Mouse (Mus musculus) CD8-positive naive resting alpha-beta T cell, adult 2 months (primary cell): Measurements from ENCODE around the gene Ifnar2.
"Not testable (repeated sequence)": the region's sequence is repeated elsewhere in the genome, so short reads cannot be mapped to it uniquely, and the experiment has no call there.

Experiments used
- DNase-seq, 2 experiments: peaks; one replicate each; pipeline ENCODE4 v3.0.0; 2022; ENCODE audit warnings: low read depth in 2 of 2, low spot score in 2 of 2

The Ifnar2 gene

DNA sequence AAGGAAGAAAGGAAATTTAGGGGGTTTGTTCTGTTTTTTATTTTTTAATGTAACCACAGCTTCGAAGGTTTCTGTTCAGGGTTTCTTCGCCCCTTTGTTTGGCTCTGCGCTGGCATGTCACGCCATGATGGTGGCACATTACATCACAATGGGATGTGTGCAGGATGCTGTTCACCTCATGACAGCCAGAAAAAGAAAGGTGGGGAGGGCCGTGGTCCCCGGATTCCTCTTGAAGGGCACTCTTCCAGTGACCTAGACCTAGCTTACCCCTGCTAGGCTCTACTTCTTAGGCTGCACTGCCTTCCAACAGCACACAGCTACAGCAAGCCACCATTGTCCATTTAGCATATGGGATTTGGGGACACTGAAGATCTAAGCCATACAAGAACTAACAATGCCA is 53.2 kb downstream of the Ifnar2 start:
- no peak for DNase-seq

DNA sequence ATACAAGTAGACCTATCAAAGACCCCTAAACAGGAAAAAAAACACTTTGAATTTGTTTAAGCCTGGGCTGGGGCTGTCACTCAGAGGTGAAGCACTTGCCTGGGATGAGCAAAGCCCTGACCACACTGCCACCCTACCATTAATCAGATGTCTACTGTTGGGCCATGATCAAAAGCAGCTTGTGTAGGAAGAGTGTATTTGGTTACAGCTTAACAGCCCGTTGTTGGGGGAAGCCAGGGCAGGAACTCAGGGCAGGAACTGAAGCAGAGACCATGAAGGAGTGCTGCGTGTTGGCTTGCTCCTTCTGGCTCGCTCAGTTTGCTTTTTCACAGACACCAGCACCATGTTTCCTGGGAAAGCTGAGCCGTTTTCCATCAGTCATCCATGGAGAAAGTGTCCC is 54.0 kb downstream of the Ifnar2 start:
- no peak for DNase-seq

DNA sequence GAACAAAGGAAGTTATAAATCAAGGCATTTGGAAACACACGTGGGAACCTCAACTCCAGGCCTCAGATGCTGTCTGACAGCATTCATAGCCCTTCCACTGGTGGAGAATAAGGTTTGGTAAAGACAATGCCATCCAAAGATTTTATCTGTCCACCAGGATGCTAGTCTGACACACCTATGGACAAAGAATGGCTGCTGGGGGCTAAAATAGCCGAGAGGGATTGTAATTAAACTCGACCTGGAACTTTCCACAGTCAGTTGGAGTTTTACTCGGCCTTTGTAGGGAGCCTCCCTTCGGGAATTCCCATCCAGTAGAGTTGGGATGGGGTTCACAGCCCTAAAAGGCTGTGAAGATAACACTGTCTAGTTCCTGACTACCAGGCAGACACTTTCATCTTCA is 54.9 kb downstream of the Ifnar2 start:
- DNase-seq: no peak

DNA sequence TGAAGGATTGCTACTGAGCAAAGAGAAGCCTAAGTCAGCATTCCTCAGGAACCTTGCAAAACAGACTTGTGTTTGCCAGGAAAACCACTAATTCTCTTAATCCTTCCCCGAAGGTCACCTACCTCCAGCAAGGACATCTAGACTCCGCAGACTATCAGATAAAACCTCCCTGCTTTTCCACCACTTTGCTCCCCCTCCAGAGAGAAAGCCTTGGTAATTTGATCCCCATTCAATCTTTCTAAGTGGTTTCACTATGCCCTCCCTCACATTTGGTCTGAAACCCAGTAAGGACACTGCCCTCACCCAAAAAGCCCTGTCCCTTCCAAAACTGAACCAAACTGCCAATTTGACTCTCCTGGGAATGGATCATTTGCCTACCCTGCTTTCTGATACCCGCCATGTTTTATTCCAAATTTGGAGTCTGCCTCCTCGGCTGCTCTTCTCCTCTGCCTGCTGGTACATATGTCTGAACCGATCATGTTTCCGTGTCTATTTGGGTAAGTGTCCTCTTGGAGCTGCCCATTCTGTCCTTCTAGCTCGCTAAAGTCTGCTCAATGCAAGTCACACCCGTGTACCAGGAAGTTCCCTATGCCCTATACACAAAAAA is 55.8 kb downstream of the Ifnar2 start:
- no peak for DNase-seq

DNA sequence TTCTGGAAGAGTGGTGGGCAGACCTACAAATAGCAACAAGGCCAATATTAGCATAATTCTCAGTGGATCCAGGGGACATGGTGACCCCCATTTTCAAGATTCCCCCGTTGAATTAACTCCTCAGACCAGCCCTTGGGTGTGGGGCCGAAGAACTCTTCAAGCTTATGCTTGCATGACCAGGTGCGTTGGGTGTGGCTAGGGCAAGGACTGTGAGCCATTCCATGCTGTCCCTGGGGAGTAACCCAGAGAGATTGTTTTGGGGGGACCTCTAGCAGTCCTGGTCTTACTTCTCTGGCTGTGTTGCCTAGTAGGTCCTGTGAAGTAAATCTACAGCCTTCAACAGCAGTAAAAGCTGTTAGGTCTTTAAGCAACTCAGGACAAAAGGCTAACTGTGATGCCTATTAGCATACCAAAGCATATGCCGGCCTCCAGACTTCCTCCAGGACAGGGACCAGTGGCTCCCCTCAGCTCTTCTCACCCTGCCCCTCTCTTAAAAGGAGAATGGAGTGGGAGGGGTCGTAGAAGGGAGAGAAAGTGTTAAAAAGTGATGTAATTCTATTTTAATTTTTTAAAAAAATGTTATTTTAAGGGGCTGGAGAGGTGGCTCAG is 60.2 kb downstream of the Ifnar2 start:
- DNase-seq: no peak

DNA sequence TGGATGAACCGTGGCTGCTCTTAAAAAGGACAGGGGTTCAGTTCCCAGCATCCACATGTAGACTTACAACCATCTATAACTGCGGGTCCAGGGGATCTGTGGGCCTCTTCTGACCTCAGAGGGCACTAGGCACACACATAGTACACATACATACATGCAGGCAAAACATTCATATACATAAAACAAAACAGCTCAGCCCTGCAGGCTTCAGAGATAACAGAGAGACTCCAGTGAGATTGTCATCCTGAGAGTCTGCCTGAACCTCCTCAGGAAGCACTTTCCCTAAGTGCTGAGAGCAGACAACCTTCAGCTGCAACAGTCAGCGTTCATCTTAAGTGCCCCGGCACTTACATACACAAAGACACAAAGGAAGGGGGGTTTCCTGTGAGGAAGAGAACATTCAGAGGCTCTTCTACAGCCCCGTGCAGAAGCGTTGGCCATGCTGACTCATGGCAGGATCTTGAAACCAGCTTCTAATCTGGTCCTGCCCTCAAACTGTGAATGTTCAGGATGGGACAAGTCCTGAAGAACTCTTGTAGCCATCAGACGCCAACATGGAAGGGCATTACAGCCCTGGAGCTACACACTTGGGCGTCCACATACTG is 60.8 kb downstream of the Ifnar2 start:
- peak in 1 of 2 experiments; percentile 28 for DNase-seq

DNA sequence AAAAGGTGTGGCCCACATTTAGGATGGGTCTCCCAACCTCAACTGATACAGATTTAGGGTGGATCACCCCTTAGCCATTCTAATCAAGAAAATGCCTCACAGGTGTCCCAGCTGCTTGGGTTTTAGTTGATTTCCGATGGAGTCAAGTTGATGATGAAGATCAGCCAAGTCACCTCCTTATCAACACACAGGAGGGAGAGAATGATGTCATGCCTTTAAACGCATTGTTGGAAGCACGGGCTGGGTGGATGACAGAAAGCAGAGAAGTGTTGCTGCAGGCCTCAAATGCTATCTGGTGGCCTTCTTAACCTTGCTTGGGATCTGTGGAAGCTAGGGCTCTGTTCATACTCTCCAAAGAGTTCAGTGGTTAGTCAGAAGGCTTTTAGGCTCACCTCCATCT is 61.5 kb downstream of the Ifnar2 start:
- DNase-seq: no peak

DNA sequence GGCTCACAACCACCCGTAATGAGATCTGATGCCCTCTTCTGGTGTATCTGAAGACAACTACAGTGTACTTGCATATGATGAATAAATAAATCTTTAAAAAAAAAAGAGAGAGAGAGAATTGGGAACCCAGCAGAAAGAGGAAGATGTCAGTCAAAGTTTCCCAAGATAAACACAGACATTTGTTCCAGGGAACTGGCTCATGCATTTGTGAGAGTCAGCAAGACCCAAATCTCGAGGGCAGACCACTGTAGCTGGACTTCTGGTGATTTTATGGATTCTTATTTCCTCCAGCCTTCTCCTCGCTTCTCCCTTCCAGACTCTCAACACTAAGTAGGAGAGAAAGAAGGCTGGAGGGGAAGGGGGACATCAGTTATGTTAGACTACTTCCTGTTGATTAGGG is 65.5 kb downstream of the Ifnar2 start:
- no peak for DNase-seq

DNA sequence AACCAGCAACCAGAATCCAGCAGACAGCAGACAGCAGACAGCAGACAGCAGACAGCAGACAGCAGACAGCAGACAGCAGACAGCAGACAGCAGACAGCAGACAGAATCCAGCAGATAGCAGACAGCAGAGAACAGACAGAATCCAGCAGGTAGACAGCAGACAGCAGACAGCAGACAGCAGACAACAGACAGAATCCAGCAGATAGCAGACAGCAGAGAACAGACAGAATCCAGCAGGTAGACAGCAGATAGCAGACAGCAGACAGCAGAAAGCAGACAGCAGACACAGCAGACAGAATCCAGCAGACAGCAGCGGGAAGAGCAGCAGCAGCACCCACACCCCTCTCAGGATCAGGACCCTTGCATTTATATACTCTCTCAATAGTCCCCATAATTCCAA is 66.0 kb downstream of the Ifnar2 start:
- DNase-seq: not testable (repeated sequence)

DNA sequence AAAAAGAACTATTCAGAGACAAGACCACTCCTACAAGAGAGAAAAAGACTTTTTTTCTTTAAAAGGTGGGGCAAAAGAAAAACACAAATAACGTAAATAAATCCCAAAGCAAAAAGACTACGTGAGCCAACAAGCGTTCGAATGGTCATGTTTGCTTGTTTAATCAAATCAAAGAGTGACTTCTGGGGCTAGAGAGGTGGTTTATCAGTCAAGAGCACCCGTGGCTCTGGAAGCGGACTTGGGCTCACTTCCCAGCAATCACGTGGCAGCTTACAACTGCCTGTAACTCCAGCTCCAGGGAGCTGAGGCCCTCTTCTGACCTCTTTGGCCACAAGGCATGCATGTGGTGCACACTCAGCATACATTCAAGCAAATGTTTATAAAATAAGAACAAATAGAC is 68.8 kb downstream of the Ifnar2 start:
- no peak for DNase-seq

DNA sequence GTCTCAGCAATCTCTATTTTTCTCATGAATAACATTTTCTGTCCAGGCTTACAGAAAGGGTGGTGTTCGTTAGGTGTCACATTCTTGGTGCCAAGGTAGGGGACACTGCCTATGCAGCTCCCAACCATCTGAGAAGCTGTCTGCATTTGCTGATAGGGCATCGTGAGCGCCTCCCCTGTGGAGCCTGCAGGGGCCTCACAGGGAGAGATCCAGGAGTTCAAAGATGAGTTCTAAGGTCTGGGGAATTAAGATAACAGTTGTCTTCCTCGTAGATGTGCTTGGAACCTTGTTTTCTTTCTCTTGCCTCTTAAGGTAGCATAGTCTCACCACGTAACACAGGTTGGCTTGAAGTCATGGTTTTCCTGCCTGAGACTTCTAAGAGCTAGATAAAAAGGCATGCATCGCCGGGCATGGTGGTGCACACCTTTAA is 69.2 kb downstream of the Ifnar2 start:
- peak in 1 of 2 experiments; percentile 24 for DNase-seq

DNA sequence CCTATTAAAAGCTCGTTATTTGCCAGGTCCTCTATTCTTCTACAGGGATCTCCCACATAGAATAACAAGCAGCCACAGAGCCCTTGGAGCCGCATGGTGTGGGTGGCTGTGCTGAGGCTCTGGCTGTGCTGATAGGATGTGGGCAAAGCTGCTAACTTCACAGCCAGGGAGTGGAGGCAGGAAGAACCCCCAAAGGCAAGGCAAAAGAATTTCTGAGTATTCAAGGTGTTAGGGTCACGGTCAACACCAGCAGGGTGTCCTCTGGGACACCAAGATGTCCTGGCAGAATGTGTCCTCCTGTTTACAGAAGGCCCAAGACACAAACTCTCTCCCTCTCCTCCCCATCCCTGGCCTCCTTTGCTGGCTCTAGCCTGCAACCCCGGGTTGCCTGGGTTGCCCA is 69.9 kb downstream of the Ifnar2 start:
- peak; percentile 51 to 60 for DNase-seq

DNA sequence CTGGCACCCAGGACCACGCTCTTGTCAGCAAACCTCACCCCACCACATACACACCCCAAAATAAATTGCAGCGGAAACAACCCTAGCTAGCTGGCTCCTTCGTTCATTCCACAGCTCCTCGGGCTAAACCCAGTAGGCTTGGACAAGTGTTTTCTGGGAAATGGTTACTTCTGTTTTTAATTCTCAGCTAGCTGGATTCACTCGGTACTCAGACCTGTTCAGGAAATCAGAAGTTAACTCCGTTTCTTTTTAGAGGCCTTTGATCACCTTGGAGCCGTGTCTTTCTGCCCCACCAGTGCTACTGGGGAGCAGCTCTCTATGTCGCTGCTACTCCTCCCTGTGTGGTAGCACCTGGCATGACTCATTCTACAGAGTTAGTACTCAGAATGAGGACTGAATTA is 70.6 kb downstream of the Ifnar2 start:
- DNase-seq: peak in 1 of 2 experiments; percentile 50

DNA sequence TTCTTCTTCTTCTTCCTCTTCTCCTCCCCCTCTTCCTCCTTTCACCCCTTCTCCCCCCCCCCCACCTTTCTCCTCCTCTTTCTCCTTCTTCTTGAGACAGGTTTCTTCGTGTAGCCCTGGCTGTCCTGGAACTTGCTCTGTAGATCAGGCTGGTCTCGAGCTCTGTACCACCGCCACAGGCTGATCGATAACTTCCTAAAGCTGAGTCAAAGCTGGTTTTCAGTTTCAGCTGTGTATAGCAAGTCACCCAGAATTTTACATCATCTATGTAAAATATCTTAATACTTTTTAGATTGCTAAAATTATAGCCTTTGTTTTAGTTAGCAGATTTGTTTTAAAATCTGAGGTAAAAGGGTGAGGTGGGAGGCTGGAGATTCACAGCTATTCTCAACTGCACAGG is 72.3 kb downstream of the Ifnar2 start:
- no peak for DNase-seq

DNA sequence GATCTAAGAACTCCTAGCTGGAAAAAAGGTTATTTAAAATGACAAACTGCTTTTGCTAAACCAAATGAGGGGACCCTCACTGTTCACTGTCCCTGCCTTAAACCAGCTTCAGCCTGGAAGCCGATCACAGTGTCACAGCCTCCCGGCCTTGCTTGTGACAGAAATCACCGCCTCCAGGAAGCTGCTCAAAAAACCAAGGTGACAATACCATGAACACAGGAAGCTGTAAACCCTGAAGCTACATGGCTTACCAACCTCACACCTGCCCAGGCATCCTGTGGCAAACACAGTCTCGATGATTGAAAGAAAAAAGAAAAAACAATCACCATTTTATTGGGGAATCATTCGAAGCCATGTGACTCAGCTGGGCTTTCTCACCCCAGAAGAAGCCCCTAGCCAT is 73.0 kb downstream of the Ifnar2 start:
- DNase-seq: peak; percentile 59 to 72

DNA sequence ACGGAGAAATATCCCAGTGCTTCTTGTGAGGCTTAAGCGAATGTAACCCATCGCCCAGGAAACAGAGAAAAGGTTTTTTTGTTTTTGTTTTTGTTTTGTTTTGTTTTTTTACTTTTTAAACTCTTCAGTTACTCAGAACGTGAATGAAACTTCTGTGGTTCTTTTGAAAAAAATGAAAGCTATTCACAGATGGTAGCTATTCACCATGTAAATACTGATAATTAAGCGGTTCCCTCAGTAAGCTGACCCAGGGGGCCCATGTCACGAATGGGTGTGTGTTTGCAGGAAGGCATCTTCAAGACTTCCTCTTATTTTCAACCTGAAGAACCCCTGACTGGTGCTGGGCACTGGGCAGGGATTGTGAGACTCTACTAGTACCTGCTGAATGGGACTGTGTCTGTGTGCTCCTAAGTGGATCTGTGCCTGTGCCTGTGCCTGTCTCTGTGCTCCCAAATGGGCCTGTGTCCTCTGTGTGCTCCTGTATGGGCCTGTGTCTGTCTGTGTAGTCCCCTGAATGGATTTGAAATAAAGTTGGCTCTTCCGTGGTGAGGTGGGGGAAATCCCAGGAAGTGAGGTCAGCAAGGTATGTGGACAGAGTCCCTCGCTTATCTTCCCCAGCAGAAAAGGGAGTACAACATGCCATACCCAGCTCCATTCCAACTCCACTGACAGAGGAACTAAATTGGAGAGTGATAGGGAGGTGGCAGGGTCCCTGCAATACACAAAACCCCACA is 74.4 kb downstream of the Ifnar2 start:
- DNase-seq: no peak

DNA sequence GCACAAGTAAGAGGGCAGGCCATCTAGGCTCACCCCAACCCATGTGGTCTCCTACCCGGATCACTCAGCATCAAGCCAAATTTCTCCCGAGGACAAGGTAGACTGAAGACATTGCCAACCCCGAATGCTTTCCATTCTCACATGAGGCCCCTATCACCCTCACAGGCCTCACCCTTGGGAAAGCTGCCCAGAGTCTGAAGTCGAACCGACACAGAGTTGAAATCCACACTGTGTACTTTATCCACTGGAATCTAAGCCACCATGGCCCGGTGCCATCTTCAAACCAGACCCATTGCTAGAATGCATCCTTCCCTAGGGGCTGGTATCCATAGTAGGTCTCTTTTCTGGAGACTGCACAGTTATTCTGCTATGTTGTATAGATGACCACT is 74.9 kb downstream of the Ifnar2 start:
- no peak for DNase-seq

DNA sequence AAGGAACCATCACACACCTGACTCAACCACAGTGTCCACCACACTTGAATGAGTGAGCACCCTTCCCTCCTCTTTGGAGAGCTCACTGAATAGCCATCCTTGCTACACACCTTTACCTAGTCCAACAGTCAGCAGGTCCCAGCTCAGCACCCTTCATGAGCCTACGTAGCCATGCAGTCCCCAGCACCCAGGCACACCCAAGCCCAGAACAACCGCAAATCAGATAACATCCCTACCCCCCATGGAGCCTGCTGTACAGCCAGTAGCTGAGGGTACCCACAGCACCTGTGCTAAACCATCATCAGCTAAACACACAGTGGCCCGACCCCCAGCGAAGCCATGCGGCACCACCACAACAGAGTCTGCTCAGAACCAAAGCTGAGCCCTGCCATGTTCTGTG is 75.5 kb downstream of the Ifnar2 start:
- DNase-seq: peak in 1 of 2 experiments; percentile 35

DNA sequence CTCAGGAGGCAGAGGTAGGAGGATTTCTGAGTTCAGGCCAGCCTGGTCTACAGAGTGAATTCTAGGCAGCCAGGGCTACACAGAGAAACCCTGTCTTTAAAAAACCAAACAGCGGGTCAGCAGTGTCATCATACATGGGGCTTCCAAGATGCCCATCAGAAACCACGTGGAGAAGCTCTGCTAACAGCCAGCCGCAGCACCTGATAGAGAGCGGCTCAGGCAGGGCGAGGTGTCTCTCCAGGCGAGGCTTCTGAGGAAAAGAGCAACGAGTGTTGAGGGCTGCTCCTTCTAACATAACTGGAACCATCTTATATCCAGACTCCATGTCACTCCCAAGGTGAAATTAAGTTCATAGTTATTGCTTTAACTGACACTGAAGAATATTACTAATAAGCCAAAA is 76.3 kb downstream of the Ifnar2 start:
- no peak for DNase-seq

DNA sequence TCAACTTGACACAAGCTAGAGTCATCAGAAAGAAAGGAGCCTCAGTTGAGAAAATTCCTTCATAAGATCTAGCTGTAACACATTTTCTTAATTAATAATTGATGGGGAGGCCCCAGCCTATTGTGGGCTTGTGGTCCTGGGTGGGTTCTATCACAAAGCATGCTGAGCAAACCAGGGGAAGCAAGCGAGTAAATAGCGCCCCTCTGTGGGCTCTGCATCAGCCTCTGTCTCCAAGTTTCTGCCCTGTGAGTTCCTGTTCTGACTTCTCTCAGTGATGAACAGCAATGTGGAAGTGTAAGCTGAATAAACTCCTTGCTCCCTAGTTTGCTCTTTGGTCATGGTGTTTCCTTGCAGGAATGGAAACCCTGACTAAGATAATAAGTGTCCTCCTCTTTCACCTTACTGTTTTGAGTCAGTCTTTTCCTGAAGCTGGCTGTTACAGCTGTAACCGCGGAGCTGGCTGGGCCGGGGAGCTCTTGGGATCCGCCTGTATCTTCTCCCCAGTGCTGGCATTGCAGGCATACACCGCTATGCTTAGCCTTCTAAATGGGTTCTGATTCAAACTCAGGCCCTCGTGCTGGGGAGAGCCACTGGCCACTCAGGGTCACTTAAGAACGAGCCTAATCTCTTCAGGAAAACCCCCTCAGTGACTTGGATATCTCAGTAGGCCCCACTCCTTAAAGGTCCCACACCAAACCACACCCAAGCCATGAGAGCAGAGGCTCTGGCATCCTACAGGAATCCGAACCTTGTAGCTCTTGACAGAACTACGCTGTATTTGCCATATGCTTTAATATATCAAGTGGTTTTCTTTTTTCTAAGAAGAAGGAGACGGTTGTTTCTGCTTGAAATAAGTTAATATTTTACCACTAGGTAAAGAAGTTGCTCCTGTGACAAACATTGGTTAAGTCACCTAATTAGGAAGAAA is 77.8 kb downstream of the Ifnar2 start:
- DNase-seq: no peak

DNA sequence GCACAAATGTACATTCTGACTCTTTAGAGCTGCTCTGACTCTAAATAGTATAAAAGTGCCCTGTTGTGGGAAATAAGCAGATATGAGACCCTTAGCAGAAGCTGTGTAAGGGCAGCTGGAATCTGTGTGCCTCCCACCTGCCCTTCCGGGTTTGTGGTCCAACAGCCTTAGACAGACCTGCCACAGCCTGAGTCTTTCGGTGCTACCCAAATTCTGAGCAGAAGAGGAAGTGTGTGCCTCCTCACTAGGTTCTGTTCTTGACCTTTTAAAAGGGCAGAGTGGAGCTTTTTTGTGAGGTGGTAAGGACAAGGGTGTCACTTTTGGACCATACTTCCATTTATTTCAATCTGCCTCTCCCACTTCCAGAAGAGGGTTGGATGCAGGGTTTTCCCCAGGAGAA is 79.4 kb downstream of the Ifnar2 start:
- DNase-seq: no peak
